Mouse (Mus musculus): ENCODE measurements around the gene Timm50. TPM values are rescaled to one million over a fixed set of nuclear protein-coding genes. Genes with fewer than 3 reads are reported as not detected.

The Timm50 gene
- polyA plus RNA-seq, 1 experiment from 2014 or later: 193 TPM

DNA sequence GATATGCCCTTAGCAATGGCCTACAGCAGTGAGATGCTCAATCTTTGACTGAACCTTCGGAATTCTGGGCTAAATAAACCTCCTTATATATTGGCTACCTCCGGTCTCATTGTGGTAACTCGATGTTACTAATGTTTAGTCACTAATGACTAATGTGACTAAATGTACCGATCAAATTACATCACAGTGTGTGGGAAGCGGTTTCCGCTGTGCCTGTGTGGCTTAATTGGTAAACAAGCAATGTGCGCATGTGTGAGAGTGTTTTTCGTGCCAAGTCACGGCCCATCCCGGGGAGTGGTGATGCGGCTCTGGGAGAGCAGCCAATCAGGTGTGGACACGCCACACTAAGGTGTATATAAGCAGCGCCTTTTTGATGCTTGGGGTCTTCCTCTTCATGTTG lies 46.5 kb downstream of the Timm50 start:
- no peak for ATAC-seq (ENCODE audit: low FRiP score, low read depth)
- no peak overlapping the region for H3K9ac ChIP-seq (replicated peaks)
- peaks cover 11% of the 10 kb centered on the region for H3K4me1 ChIP-seq
- peaks cover 7% of the 10 kb centered on the region; the same call in 1 of the 2 replicates for H3K27me3 ChIP-seq
- no peak overlapping the region for H3K27ac ChIP-seq (replicated peaks)
- WGBS: 92% methylated on average over 13 of the region's 13 CpGs
- no peak overlapping the region for H3K4me2 ChIP-seq (replicated peaks)
- no peaks in the 10 kb centered on the region for H3K9me3 ChIP-seq
- no peak overlapping the region for H3K4me3 ChIP-seq
- peaks cover 9% of the 10 kb centered on the region; the same call in 1 of the 2 replicates for H3K36me3 ChIP-seq

DNA sequence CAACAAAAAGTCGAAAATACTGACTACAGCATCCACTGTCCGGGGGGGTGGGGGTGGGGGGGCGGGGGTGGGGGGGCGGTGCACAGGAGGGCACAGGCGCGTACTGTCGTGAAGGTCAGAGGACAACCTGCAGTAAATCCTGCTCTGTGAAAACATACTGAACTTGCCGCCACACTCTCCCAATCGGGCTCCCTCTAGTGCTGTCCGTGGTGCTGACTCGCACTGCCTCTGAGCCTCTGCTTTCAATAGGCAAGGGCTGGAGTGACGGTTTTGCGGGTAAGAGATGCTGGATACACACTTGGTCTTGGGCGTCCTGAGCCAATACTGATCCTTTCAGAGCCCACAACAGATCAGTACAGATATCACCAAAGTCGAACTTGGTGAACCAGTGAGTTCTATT lies 48.1 kb downstream of the Timm50 start:
- Histone ChIP-seq H3K9me3 (no peaks in the 10 kb centered on the region), H3K9ac (replicated peaks) (no peak overlapping the region), H3K36me3 (no peaks in the 10 kb centered on the region), H3K4me3 (no peak overlapping the region), H3K27me3 (peaks cover 7% of the 10 kb centered on the region; the same call in 1 of the 2 replicates), H3K27ac (replicated peaks) (no peak overlapping the region), H3K4me2 (replicated peaks) (no peak overlapping the region), H3K4me1 (peaks cover 5% of the 10 kb centered on the region)
- ATAC-seq (ENCODE audit: low FRiP score, low read depth): no peak
- WGBS: 9% methylated on average over 14 of the region's 15 CpGs

DNA sequence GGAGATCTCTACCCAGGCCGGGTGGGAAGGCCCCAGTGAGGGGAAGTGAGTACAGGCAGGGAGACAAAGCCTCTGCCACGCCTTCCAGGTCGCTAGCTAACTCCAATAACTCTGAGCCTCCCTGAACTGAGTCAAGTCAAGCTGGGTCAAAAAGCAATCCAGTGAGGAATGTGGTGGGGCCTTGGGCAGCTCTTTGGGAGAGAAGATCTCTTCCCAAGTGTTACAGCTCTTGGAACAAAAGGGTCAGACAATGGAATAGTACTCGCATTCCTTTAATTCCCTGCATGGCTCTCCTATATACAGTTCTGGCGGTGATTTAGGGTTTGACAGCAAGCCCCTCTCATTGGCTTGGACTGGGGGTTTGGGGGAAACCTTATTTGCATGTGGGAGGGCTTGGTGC lies 49.0 kb downstream of the Timm50 start:
- Histone ChIP-seq H3K4me2 (replicated peaks) (no peak overlapping the region), H3K27me3 (peaks cover 7% of the 10 kb centered on the region; the same call in 1 of the 2 replicates), H3K36me3 (no peaks in the 10 kb centered on the region), H3K27ac (replicated peaks) (no peak overlapping the region), H3K9ac (replicated peaks) (no peak overlapping the region), H3K4me1 (no peaks in the 10 kb centered on the region), H3K4me3 (no peak overlapping the region), H3K9me3 (no peaks in the 10 kb centered on the region)
- no peak for ATAC-seq (ENCODE audit: low FRiP score, low read depth)
- 39% methylated on average over 5 of the region's 5 CpGs for WGBS

Other genes with a start within 250 kb of the Timm50 start
- 0.10 and 0.28 TPM in 2 replicates for gene Fcgbp, start 240.8 kb downstream of the Timm50 start, polyA plus RNA-seq (2016; fragmentation: Nextera tagmentation; extraction: Ambion mirVana)
- 0.10 and 0.13 TPM in 2 replicates for gene 9530053A07Rik, start 182.6 kb downstream of the Timm50 start, polyA plus RNA-seq (2016; fragmentation: Nextera tagmentation; extraction: Ambion mirVana)
- gene Fbl, start 142.4 kb downstream of the Timm50 start, polyA plus RNA-seq (2016; fragmentation: Nextera tagmentation; extraction: Ambion mirVana): 134 TPM in 2 replicates
- gene Dyrk1b, start 132.6 kb downstream of the Timm50 start, polyA plus RNA-seq (2016; fragmentation: Nextera tagmentation; extraction: Ambion mirVana): 21.5 and 22.8 TPM in 2 replicates
- 5.7 and 7.3 TPM in 2 replicates for gene Eid2, start 44.2 kb downstream of the Timm50 start, polyA plus RNA-seq (2016; fragmentation: Nextera tagmentation; extraction: Ambion mirVana)
- gene Eid2b, start 34.3 kb downstream of the Timm50 start, polyA plus RNA-seq (2016; fragmentation: Nextera tagmentation; extraction: Ambion mirVana): 25.2 and 27.4 TPM in 2 replicates
- 0.90 and 1.6 TPM in 2 replicates for gene Selenov, start 20.9 kb downstream of the Timm50 start, polyA plus RNA-seq (2016; fragmentation: Nextera tagmentation; extraction: Ambion mirVana)
- 86.8 and 91.4 TPM in 2 replicates for gene Dll3, start 9.8 kb downstream of the Timm50 start, polyA plus RNA-seq (2016; fragmentation: Nextera tagmentation; extraction: Ambion mirVana)
- gene Supt5, start 26.7 kb upstream of the Timm50 start, polyA plus RNA-seq (2016; fragmentation: Nextera tagmentation; extraction: Ambion mirVana): 105 and 107 TPM in 2 replicates
- 544 and 582 TPM in 2 replicates for gene Rps16, start 38.6 kb upstream of the Timm50 start, polyA plus RNA-seq (2016; fragmentation: Nextera tagmentation; extraction: Ambion mirVana)
- gene Plekhg2, start 60.5 kb upstream of the Timm50 start, polyA plus RNA-seq (2016; fragmentation: Nextera tagmentation; extraction: Ambion mirVana): 71.6 and 78.6 TPM in 2 replicates
- gene Zfp36, start 68.2 kb upstream of the Timm50 start, polyA plus RNA-seq (2016; fragmentation: Nextera tagmentation; extraction: Ambion mirVana): 4.9 and 5.4 TPM in 2 replicates
- gene Med29, start 80.6 kb upstream of the Timm50 start, polyA plus RNA-seq (2016; fragmentation: Nextera tagmentation; extraction: Ambion mirVana): 45.3 and 46.9 TPM in 2 replicates
- 83.2 and 86.0 TPM in 2 replicates for gene Paf1, start 80.9 kb upstream of the Timm50 start, polyA plus RNA-seq (2016; fragmentation: Nextera tagmentation; extraction: Ambion mirVana)
- gene Gmfg, start 125.4 kb upstream of the Timm50 start, polyA plus RNA-seq (2016; fragmentation: Nextera tagmentation; extraction: Ambion mirVana): 6.3 TPM in 2 replicates
- 9.2 and 13.9 TPM in 2 replicates for gene Lrfn1, start 139.9 kb upstream of the Timm50 start, polyA plus RNA-seq (2016; fragmentation: Nextera tagmentation; extraction: Ambion mirVana)
- gene Ifnl2, start 198.4 kb upstream of the Timm50 start, polyA plus RNA-seq (2016; fragmentation: Nextera tagmentation; extraction: Ambion mirVana): not detected in 2 replicates
- not detected in 2 replicates for gene Ifnl3, start 210.8 kb upstream of the Timm50 start, polyA plus RNA-seq (2016; fragmentation: Nextera tagmentation; extraction: Ambion mirVana)
- gene Sycn, start 228.8 kb upstream of the Timm50 start, polyA plus RNA-seq (2016; fragmentation: Nextera tagmentation; extraction: Ambion mirVana): not detected in 2 replicates
- not detected in 2 replicates for gene Nccrp1, start 235.2 kb upstream of the Timm50 start, polyA plus RNA-seq (2016; fragmentation: Nextera tagmentation; extraction: Ambion mirVana)

Measured in midbrain, embryonic 12.5 days (tissue).